Mouse (Mus musculus) layer of hippocampus, adult 8-10 months (tissue): ENCODE results near the gene A230072I06Rik. TPM values are rescaled to one million over a fixed set of nuclear protein-coding genes. Genes with fewer than 3 reads are reported as not detected.

ENCODE experiments used
- DNase-seq, 2 experiments: peaks; one replicate each; pipeline ENCODE4 v3.0.0; 2022; ENCODE audit warnings: low spot score in 2 of 2
- total RNA-seq, 4 experiments: library from RNA; stranded (reverse); gene quantifications; 2 replicates each; pipeline ENCODE4 v1.2.4; 2022

Gene A230072I06Rik
- total RNA-seq: not detected

- peak; percentile 31 to 34 for DNase-seq
These were observed at the start of gene A230072I06Rik for GRCm38 (mm10) chr8:12278663-12279312. TSS of gene A230072I06Rik (plus strand) at chr8:12278819.

GRCm38 (mm10) chr8:12234039-12234438 is 44.6 kb upstream of the A230072I06Rik start:
- no peak for DNase-seq

GRCm38 (mm10) chr8:12238775-12239174 is 39.8 kb upstream of the A230072I06Rik start:
- DNase-seq: no peak

GRCm38 (mm10) chr8:12240143-12240542 is 38.5 kb upstream of the A230072I06Rik start:
- DNase-seq: no peak

GRCm38 (mm10) chr8:12243746-12244145 is 34.9 kb upstream of the A230072I06Rik start:
- no peak for DNase-seq

- DNase-seq: no peak
These were observed 18.7 kb upstream of the A230072I06Rik start for GRCm38 (mm10) chr8:12259890-12260289.

GRCm38 (mm10) chr8:12260476-12261029 is 18.1 kb upstream of the A230072I06Rik start:
- no peak for DNase-seq

- DNase-seq: no peak
These were observed 17.1 kb upstream of the A230072I06Rik start for GRCm38 (mm10) chr8:12261556-12261955.

GRCm38 (mm10) chr8:12264996-12265395 is 13.6 kb upstream of the A230072I06Rik start:
- no peak for DNase-seq

- DNase-seq: no peak
These were observed 10.8 kb upstream of the A230072I06Rik start for GRCm38 (mm10) chr8:12267863-12268262.

- no peak for DNase-seq
These were observed 10.3 kb upstream of the A230072I06Rik start for GRCm38 (mm10) chr8:12268306-12268829.

GRCm38 (mm10) chr8:12279482-12280192 is 1.0 kb downstream of the A230072I06Rik start:
- no peak for DNase-seq

GRCm38 (mm10) chr8:12282128-12282527 is 3.5 kb downstream of the A230072I06Rik start:
- DNase-seq: no peak

- DNase-seq: no peak
These were observed 11.9 kb downstream of the A230072I06Rik start for GRCm38 (mm10) chr8:12290551-12290950.

- DNase-seq: peak in 1 of 2 experiments; percentile 8
These were observed 19.8 kb downstream of the A230072I06Rik start for GRCm38 (mm10) chr8:12298326-12298950.

- no peak for DNase-seq
These were observed 23.4 kb downstream of the A230072I06Rik start for GRCm38 (mm10) chr8:12301998-12302397.

GRCm38 (mm10) chr8:12312975-12313734 is 34.5 kb downstream of the A230072I06Rik start:
- no peak for DNase-seq

GRCm38 (mm10) chr8:12314258-12314657 is 35.6 kb downstream of the A230072I06Rik start:
- DNase-seq: no peak

- DNase-seq: no peak
These were observed 36.6 kb downstream of the A230072I06Rik start for GRCm38 (mm10) chr8:12315177-12315576.

GRCm38 (mm10) chr8:12319755-12320455 is 41.3 kb downstream of the A230072I06Rik start:
- DNase-seq: peak; percentile 44 to 52
